Mouse (Mus musculus): Measurements from ENCODE around the gene Gm45062. TPM values are rescaled to one million over a fixed set of nuclear protein-coding genes. Genes with fewer than 3 reads are reported as not detected.

Gm45062 gene
- polyA plus RNA-seq, 1 experiment from 2014 or later = 10.9 TPM

DNA sequence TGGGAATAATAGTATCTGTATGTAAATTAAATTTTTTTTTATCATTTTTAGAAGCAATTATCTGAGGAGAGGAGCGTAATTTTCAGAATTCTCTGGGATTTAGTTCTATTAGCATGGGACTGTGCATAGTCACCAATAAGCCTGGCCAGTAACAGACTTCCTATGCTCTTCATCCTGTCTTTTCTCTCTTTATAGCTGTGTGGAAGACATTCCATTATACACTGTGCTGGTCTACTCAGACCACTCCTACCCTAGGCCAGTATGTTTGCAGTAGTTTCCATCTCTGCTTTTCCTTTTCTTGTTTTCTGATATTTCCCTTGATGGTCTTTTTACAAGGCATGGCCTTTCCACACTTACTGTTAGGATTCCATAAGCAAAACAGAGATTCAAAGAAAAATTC is 74.1 kb downstream of the Gm45062 start:
- Histone ChIP-seq H3K27ac (no peak overlapping the region), H3K9me3 (no peaks in the 10 kb centered on the region), H3K36me3 (replicated peaks) (no peaks in the 10 kb centered on the region), H3K27me3 (replicated peaks) (no peaks in the 10 kb centered on the region), H3K4me2 (no peak overlapping the region), H3K4me3 (no peak overlapping the region), H3K9ac (no peak overlapping the region), H3K4me1 (no peaks in the 10 kb centered on the region)
- ATAC-seq (replicated peaks) = no peak
- 100% methylated on average over 1 of the region's 1 CpGs for WGBS

DNA sequence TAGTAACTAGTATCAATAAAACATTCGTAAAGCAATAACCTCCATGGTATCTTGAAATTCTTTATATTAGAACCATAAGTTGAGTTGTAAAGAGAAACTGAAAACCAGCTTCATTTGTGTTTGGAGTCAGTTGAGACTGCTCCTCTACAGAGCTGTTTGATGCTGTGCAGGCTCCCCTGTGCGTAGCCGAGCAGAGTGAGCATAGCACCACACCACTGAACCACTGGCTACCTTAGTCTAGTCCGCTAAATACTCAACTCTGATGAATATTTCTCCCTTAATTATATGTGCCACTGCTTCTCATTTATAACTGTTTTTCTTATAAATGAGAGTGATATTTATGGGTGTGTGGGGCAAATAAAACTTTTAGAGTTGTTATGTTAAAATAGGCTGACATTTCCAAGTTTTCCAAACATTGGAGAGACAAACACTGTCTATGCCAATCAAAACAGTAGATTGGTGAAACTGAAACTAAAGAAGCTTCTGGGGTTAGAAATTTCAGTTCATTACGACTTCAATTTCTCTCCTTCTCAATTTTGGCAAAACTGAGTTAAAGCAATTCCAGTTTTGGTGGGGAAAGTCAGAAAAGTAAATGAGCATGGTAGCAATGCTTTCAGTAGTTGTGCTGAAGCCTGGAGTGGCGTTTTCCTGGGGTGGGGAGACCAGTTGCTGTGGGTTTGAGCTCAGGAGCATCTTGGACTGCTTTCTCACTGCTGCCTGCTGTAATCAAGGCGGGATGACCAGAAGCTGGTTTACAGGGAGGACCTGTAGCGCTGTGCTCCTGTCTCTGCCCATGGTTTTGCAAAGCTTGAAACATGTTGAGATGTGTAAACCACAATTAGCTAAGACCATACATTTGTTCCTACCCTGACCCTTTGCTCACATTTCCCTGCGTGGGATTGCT is 77.5 kb downstream of the Gm45062 start:
- no peak overlapping the region for H3K27ac ChIP-seq
- H3K36me3 ChIP-seq (replicated peaks) = no peaks in the 10 kb centered on the region
- ATAC-seq (replicated peaks) = no peak
- H3K9me3 ChIP-seq = no peaks in the 10 kb centered on the region
- H3K9ac ChIP-seq = no peak overlapping the region
- H3K4me3 ChIP-seq = no peak overlapping the region
- WGBS = 83% methylated on average over 9 of the region's 9 CpGs
- no peaks in the 10 kb centered on the region for H3K4me1 ChIP-seq
- no peaks in the 10 kb centered on the region for H3K27me3 ChIP-seq (replicated peaks)
- H3K4me2 ChIP-seq = no peak overlapping the region

DNA sequence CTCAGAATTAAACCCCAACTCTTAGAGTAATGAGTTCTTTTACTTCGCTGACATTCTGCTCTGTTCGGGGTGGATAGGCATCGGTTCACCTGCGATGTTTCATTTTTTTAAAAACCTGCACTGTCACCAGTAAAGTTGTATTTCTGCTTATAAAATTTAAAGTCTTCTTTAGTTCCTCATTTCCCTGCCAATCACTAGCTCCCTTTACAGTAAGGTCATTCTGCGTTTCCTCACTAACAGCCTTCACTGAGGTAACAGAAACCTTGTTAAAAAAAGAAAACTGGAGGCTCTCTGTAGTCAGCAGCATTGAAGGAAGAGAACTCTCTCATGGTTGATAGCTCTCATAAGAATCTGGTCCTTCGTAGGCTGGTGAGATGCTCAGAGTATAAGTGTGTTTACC is 80.2 kb downstream of the Gm45062 start:
- Histone ChIP-seq H3K36me3 (replicated peaks) (no peaks in the 10 kb centered on the region), H3K4me3 (no peak overlapping the region), H3K4me1 (no peaks in the 10 kb centered on the region), H3K27me3 (replicated peaks) (no peaks in the 10 kb centered on the region), H3K4me2 (no peak overlapping the region), H3K9me3 (no peaks in the 10 kb centered on the region), H3K27ac (no peak overlapping the region), H3K9ac (no peak overlapping the region)
- WGBS = 86% methylated on average over 6 of the region's 6 CpGs
- ATAC-seq (replicated peaks) = no peak

DNA sequence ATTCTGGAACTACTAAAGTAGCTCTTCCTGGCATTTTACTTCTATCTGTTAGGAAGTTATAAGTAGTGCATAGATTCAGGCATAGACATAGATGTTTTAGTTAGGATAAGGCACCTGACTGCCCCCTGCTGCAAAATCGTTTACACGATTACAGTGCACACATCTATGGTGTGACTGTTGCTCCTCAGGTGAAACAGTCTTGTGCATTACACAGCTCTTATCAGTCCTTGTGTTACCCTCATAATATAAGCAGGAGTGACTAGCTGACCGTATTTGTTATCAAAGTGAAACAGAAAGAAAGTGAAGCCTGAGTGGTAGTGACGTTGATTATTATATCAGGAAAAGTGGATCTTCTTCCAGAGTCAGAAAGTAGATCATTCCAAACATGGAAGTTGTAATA is 84.0 kb downstream of the Gm45062 start:
- no peak for ATAC-seq (replicated peaks)
- no peaks in the 10 kb centered on the region for H3K4me1 ChIP-seq
- H3K9ac ChIP-seq = no peak overlapping the region
- no peak overlapping the region for H3K27ac ChIP-seq
- H3K9me3 ChIP-seq = no peaks in the 10 kb centered on the region
- 95% methylated on average over 4 of the region's 4 CpGs for WGBS
- no peaks in the 10 kb centered on the region for H3K36me3 ChIP-seq (replicated peaks)
- no peak overlapping the region for H3K4me2 ChIP-seq
- H3K4me3 ChIP-seq = no peak overlapping the region
- H3K27me3 ChIP-seq (replicated peaks) = no peaks in the 10 kb centered on the region

DNA sequence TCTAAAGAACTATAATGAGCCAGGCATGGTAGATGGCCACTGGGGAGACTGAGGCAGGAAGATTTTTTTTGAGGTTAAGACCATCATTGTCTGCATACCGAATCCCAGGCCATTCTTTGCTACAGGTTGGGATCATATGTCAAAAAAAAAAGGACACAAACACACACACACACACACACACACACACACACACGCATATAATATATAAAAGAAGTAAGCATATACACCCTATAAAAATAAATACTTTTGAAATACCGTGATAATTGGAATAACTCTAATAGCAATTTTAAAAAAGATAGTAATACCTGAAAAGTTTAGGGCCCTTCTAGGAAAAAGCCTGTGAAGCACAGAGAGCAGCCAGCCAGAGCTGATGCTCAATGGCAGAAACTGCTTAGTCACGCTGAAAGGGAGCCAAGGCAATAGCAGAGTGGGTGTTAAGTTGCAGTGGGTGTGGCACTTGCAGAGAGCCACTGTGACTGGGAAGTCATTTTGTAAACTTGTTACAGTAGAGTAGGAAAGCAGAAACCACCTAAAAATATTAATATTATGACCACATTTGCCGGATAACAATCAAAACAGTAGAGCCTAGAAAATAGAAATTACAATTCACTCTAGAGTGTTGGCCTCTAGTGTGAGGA is 86.1 kb downstream of the Gm45062 start:
- no peak for ATAC-seq (replicated peaks)
- Histone ChIP-seq H3K27ac (no peak overlapping the region), H3K27me3 (replicated peaks) (no peaks in the 10 kb centered on the region), H3K9ac (no peak overlapping the region), H3K36me3 (replicated peaks) (no peaks in the 10 kb centered on the region), H3K9me3 (no peaks in the 10 kb centered on the region), H3K4me3 (no peak overlapping the region), H3K4me2 (no peak overlapping the region), H3K4me1 (no peaks in the 10 kb centered on the region)
- 72% methylated on average over 5 of the region's 5 CpGs for WGBS

DNA sequence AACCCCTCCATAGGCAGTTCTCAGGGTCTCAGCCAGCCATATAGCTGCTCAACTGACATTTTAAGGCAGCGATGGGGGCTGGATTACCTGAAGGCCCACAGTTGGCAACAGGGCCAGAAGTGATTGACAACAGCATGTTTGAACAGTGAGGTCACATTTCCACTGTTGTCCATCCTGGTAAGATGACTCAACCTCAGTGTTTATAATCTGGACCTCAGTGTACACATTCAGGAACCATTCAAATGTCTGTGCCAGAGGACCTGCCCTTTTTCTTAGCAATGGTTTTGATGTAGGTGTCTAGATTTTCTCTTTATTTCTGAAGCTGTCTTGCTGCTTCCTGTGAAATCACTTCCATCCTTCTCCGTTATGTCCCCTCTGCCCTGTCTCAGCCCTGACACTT is 87.9 kb downstream of the Gm45062 start:
- no peak overlapping the region for H3K9ac ChIP-seq

DNA sequence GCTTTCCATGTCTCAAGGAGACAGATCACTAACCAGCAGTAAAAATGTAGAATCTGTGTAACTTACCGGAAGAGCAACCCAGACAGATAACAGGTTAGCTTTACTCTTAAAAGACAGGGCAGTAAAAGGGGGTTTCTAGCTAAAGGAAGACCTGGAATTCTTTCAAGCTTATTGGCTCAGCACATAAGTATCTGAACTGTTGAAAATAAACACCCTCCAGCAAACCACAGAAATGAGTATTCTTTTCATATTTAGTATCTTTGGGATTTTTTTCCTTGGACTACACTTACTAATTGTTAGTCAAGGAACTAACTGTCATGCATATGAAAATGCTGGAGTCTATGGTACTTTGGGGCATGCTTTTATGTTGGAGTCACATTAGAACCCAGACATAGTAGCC is 89.1 kb downstream of the Gm45062 start:
- Histone ChIP-seq H3K4me2 (no peak overlapping the region), H3K9ac (no peak overlapping the region), H3K36me3 (replicated peaks) (no peaks in the 10 kb centered on the region)

More for the DNA sequence above, 87.9 kb downstream of the Gm45062 start:
- no peaks in the 10 kb centered on the region for H3K27me3 ChIP-seq (replicated peaks)
- no peak overlapping the region for H3K4me2 ChIP-seq
- no peak overlapping the region for H3K27ac ChIP-seq
- H3K4me3 ChIP-seq = no peak overlapping the region
- no peaks in the 10 kb centered on the region for H3K36me3 ChIP-seq (replicated peaks)
- H3K4me1 ChIP-seq = 0 out of 2 replicates have a peak, but pooled peaks cover 4% of the 10 kb centered on the region
- ATAC-seq (replicated peaks) = no peak
- no peaks in the 10 kb centered on the region for H3K9me3 ChIP-seq
- WGBS = 100% methylated on average over 2 of the region's 2 CpGs

DNA sequence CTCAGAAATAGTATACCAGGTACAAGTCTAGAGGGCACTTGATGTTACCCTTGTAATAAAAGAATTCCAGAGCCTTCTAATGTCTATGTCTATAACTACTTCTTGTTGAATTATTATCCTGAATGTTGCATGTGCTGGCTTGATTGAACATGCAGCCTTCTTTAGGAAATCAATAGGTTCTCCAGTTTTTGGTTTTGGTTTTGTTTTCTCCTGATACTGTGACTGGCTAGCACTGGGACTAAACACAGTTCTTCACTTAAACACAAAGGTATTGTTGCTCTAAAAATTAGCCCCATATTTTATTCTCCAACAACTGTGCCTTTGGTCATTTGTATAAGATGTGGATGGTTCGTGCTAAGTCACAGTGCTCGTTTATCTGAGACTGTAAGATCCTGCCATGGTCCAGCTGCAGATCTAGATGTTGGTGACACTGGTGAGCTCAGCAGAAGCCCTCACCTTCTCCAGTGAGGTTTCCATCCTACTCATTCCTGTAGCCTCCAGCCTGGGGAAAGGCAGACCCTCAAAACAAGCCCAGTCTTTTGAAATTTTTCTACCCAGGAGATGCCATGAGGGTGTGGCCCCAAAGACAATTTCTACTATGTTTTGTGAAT is 89.9 kb downstream of the Gm45062 start:
- ATAC-seq (replicated peaks) = no peak

More for the DNA sequence above, 89.1 kb downstream of the Gm45062 start:
- no peak for ATAC-seq (replicated peaks)
- Histone ChIP-seq H3K27me3 (replicated peaks) (no peaks in the 10 kb centered on the region), H3K4me3 (no peak overlapping the region), H3K27ac (no peak overlapping the region), H3K9me3 (no peaks in the 10 kb centered on the region), H3K4me1 (peaks cover 15% of the 10 kb centered on the region)
- WGBS = 92% methylated on average over 1 of the region's 1 CpGs

DNA sequence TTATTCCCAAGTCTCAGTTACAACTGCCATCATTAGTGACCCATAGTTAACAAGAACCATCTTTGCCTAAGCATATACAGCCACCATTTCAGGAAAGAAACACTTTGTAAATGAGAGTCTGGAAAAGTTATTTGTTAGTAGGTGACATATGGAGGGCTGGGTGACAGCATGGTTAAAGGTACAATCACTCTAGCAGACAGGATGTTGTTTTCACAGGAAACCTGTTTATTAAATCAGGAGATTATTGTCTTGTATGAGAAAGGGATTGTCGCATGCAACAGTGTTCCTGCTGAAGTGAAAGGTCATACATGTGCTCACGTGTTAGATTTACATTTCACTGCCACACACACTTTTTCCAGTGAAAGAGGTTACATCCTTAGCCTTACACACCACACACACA is 92.3 kb downstream of the Gm45062 start:
- no peaks in the 10 kb centered on the region for H3K27me3 ChIP-seq (replicated peaks)
- peaks cover 25% of the 10 kb centered on the region for H3K4me1 ChIP-seq
- H3K9me3 ChIP-seq = no peaks in the 10 kb centered on the region
- H3K9ac ChIP-seq = no peak overlapping the region
- ATAC-seq (replicated peaks) = no peak
- no peak overlapping the region for H3K27ac ChIP-seq
- no peak overlapping the region for H3K4me3 ChIP-seq
- H3K4me2 ChIP-seq = no peak overlapping the region
- H3K36me3 ChIP-seq (replicated peaks) = no peaks in the 10 kb centered on the region
- 95% methylated on average over 2 of the region's 2 CpGs for WGBS

More for the DNA sequence above, 89.9 kb downstream of the Gm45062 start:
- no peaks in the 10 kb centered on the region for H3K27me3 ChIP-seq (replicated peaks)
- 90% methylated on average over 2 of the region's 2 CpGs for WGBS
- H3K4me1 ChIP-seq = peaks cover 21% of the 10 kb centered on the region
- H3K4me3 ChIP-seq = no peak overlapping the region
- H3K4me2 ChIP-seq = no peak overlapping the region
- H3K9ac ChIP-seq = no peak overlapping the region
- H3K27ac ChIP-seq = no peak overlapping the region
- no peaks in the 10 kb centered on the region for H3K36me3 ChIP-seq (replicated peaks)
- H3K9me3 ChIP-seq = no peaks in the 10 kb centered on the region

DNA sequence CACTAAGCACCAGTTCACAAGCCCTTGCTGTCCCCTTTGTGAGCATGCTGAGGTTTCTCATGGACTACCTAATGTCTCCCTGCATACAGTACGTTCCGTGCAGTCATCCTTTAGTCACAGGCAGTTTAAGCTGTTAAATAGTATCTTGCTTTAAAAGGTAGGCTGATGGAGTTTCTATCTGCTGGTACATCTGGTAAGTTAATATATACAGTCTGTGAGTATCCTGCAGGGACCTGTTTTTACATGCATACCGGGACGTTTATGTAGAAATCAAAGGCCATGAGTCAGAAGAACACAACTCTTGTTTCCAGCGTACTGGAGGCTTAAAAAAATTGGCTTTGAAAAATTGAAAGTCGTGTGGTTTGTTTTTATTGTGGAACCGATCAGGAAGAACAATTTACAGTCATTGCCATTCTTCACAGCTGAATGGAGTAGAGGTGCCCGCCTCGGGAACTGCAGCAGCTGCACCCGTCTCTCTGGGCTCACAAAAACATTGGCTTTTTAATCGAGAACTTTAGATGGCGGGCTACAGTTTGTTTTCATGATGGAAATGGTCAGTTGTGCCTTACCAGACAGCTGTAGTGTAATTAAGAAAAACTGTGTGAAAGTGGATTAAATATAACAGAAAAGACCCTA is 93.4 kb downstream of the Gm45062 start:
- Histone ChIP-seq H3K4me1 (peaks cover 25% of the 10 kb centered on the region), H3K9ac (no peak overlapping the region; the same call in 1 of the 2 replicates), H3K9me3 (no peaks in the 10 kb centered on the region), H3K4me3 (no peak overlapping the region), H3K4me2 (peak overlapping the region; percentile 24), H3K36me3 (replicated peaks) (no peaks in the 10 kb centered on the region), H3K27ac (peak overlapping the region; percentile 17; the same call in 1 of the 2 replicates), H3K27me3 (replicated peaks) (no peaks in the 10 kb centered on the region)
- 15% methylated on average over 12 of the region's 12 CpGs for WGBS
- ATAC-seq (replicated peaks) = peak; percentile 64

DNA sequence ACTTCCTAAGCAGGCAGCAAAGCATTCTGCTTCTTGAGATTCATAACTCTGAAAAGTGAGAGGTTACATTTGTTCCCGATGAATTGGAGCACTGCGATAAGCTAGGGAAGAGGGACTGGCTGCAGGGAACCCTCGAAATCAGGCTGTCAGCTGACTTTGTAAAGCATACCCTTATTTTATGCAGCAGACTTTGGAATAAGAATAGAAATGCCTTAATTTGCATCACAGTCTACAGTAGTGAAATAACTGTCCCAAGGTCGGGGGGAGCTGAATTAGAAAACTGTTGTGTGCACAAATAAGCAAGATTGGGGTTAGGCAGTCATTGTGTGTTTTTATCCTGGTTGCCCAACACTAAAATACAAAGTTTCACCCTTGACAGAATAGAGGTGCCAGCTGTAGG is 94.2 kb downstream of the Gm45062 start:
- 27% methylated on average over 4 of the region's 4 CpGs for WGBS
- H3K27me3 ChIP-seq (replicated peaks) = no peaks in the 10 kb centered on the region
- ATAC-seq (replicated peaks) = peak; percentile 55; the same call in 1 of the 2 replicates
- no peak overlapping the region for H3K27ac ChIP-seq
- no peak overlapping the region for H3K4me2 ChIP-seq
- H3K36me3 ChIP-seq (replicated peaks) = no peaks in the 10 kb centered on the region
- H3K9ac ChIP-seq = no peak overlapping the region
- peaks cover 25% of the 10 kb centered on the region for H3K4me1 ChIP-seq
- H3K9me3 ChIP-seq = no peaks in the 10 kb centered on the region
- no peak overlapping the region for H3K4me3 ChIP-seq

DNA sequence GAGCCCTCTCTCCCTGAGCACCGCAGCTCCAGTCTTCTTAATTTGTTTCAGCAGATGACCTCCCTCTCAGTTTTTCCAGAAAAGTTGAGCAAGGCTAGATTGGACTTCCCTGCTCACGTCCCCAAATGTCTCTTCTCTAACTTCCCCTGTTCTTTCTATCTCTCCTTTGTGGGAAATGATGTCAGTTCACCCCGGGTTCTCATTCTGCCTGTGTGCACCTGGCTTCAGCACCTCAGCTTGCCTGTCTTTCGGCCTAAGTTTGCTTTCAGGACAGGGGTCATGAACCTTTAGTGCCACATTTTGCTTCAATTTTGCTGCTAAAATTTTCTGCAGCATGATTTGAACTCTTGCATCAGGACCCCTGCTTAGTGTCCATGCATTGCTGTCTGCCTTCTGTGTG is 95.6 kb downstream of the Gm45062 start:
- H3K4me2 ChIP-seq = no peak overlapping the region
- WGBS = 88% methylated on average over 4 of the region's 4 CpGs
- H3K4me3 ChIP-seq = no peak overlapping the region
- H3K9me3 ChIP-seq = no peaks in the 10 kb centered on the region
- peaks cover 25% of the 10 kb centered on the region for H3K4me1 ChIP-seq
- no peak overlapping the region for H3K27ac ChIP-seq
- no peaks in the 10 kb centered on the region for H3K36me3 ChIP-seq (replicated peaks)
- H3K27me3 ChIP-seq (replicated peaks) = no peaks in the 10 kb centered on the region
- no peak for ATAC-seq (replicated peaks)
- no peak overlapping the region for H3K9ac ChIP-seq

All from midbrain, embryonic 15.5 days (tissue).